8 mouse cellular contexts compared by ENCODE assay signal in the genomic region with DNA sequence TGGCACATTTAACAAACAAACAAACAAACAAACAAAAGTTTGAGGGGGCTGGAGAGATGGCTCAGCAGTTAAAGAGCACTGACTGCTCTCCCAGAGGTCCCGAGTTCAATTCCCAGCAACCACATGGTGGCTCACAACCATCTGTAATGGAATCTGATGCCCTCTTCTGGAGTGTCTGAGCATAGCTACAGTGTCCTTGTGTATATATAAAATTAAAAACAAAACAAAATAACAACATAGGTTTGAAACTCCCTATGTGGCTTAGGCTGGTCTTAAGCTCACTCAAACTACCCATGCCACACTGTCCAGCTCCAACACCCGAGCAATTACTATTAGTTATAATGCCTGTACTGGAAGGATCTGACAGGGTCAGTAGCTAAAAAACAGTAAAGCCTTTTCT. TPM values are rescaled to one million over a fixed set of nuclear protein-coding genes. Genes with fewer than 3 reads are reported as not detected.
A peak's percentile ranks its signal among the peaks of the same experiment; 100 is the strongest.
DNase-seq lines count a peak whose midpoint lies in the region; ATAC-seq lines count a peak whose summit lies in the region.

No protein-coding gene starts in this region.

- H3K4me2 ChIP-seq in heart, embryonic 16.5 days (ENCODE audit: low read depth, low read length) = peak overlapping the region; percentile 73
- H3K4me2 ChIP-seq in hindbrain, embryonic 14.5 days (replicated peaks) = peak overlapping the region; percentile 72
- H3K4me2 ChIP-seq in midbrain, embryonic 14.5 days (ENCODE audit: low read length) = peak overlapping the region; percentile 56

- DNase-seq in heart, adult 8-10 months (ENCODE audit: low spot score) = no peak
- peak; percentile 25 for DNase-seq in MN1 (ENCODE audit: low spot score)
- DNase-seq in hindbrain, embryonic 14.5 days (ENCODE audit: low spot score) = no peak
- no peak for DNase-seq in midbrain, embryonic 14.5 days
- no peak for DNase-seq in spleen, adult 12 weeks (ENCODE audit: low spot score)
- no peak for DNase-seq in adrenal gland, postnatal 14 days
- no peak for DNase-seq in B cell, adult 2 months

- H3K4me3 ChIP-seq in heart, embryonic 16.5 days (ENCODE audit: low read length) = peak overlapping the region; percentile 87
- H3K4me3 ChIP-seq in hindbrain, embryonic 14.5 days (replicated peaks; ENCODE audit: low read length) = peak overlapping the region; percentile 80
- peak overlapping the region; percentile 81; the same call in 1 of the 2 replicates for H3K4me3 ChIP-seq in midbrain, embryonic 14.5 days (replicated peaks; ENCODE audit: low read depth, low read length)

- no peaks in the 10 kb centered on the region for H3K9me3 ChIP-seq in heart, embryonic 16.5 days (replicated peaks; ENCODE audit: control insufficient read depth, low read length)
- H3K9me3 ChIP-seq in hindbrain, embryonic 14.5 days (ENCODE audit: control insufficient read depth, low read length) = no peaks in the 10 kb centered on the region
- no peaks in the 10 kb centered on the region for H3K9me3 ChIP-seq in midbrain, embryonic 14.5 days (ENCODE audit: control insufficient read depth, low read length)

- WGBS in heart, embryonic 16.5 days = 71% methylated on average over 2 of the region's 2 CpGs
- WGBS in hindbrain, embryonic 14.5 days = 80% methylated on average over 2 of the region's 2 CpGs
- WGBS in midbrain, embryonic 14.5 days = 91% methylated on average over 2 of the region's 2 CpGs

- ATAC-seq in heart, embryonic 16.5 days (replicated peaks; ENCODE audit: extremely low read depth, insufficient read depth, low FRiP score) = no peak
- no peak for ATAC-seq in hindbrain, embryonic 14.5 days (ENCODE audit: low FRiP score)
- no peak for ATAC-seq in midbrain, embryonic 14.5 days (ENCODE audit: low FRiP score, low TSS enrichment)

- peak overlapping the region; percentile 96 for H3K27ac ChIP-seq in heart, embryonic 16.5 days (ENCODE audit: low read length)
- no peak overlapping the region for H3K27ac ChIP-seq in hindbrain, embryonic 14.5 days
- H3K27ac ChIP-seq in midbrain, embryonic 14.5 days (replicated peaks; ENCODE audit: low read depth, low read length) = no peak overlapping the region

- no peaks in the 10 kb centered on the region for H3K27me3 ChIP-seq in heart, embryonic 16.5 days (ENCODE audit: control insufficient read depth, insufficient read depth, low read length)
- H3K27me3 ChIP-seq in hindbrain, embryonic 14.5 days (ENCODE audit: control insufficient read depth, insufficient read depth, low read length) = no peaks in the 10 kb centered on the region
- no peaks in the 10 kb centered on the region for H3K27me3 ChIP-seq in midbrain, embryonic 14.5 days (ENCODE audit: control insufficient read depth, insufficient read depth, low read length)

- peaks cover 6% of the 10 kb centered on the region; the same call in 1 of the 2 replicates for H3K36me3 ChIP-seq in heart, embryonic 16.5 days (ENCODE audit: control insufficient read depth, insufficient read depth)
- peaks cover 20% of the 10 kb centered on the region for H3K36me3 ChIP-seq in hindbrain, embryonic 14.5 days (replicated peaks; ENCODE audit: control insufficient read depth, insufficient read depth)
- peaks cover 20% of the 10 kb centered on the region for H3K36me3 ChIP-seq in midbrain, embryonic 14.5 days (ENCODE audit: control insufficient read depth, insufficient read depth, low read length)

- H3K4me1 ChIP-seq in heart, embryonic 16.5 days (ENCODE audit: control insufficient read depth, insufficient read depth, low read length) = peaks cover 9% of the 10 kb centered on the region; the same call in 1 of the 2 replicates
- H3K4me1 ChIP-seq in hindbrain, embryonic 14.5 days (replicated peaks; ENCODE audit: control insufficient read depth, insufficient read depth, low read length) = peaks cover 18% of the 10 kb centered on the region
- no peaks in the 10 kb centered on the region for H3K4me1 ChIP-seq in midbrain, embryonic 14.5 days (ENCODE audit: control insufficient read depth, insufficient read depth, low read length)

- H3K9ac ChIP-seq in heart, embryonic 16.5 days (ENCODE audit: low read length) = peak overlapping the region; percentile 94
- H3K9ac ChIP-seq in hindbrain, embryonic 14.5 days = peak overlapping the region; percentile 88; the same call in 1 of the 2 replicates
- H3K9ac ChIP-seq in midbrain, embryonic 14.5 days (replicated peaks; ENCODE audit: low read length) = no peak overlapping the region

RNA-seq across cellular contexts. Expression of gene Romo1, which starts 1.0 kb away (rescaled TPM):
- polyA plus RNA-seq in heart, embryonic 16.5 days (2015; fragmentation: Nextera tagmentation; extraction: Ambion mirVana) = 338 and 361 TPM in 2 replicates
- total RNA-seq in heart, adult 8-10 months (2022) = 100 to 1,000 TPM; 303 to 403 (median 332) TPM
- 446 and 540 TPM in 2 replicates for polyA plus RNA-seq in hindbrain, embryonic 14.5 days (2014; fragmentation: Nextera tagmentation; extraction: Ambion mirVana)
- polyA plus RNA-seq in midbrain, embryonic 14.5 days (2014; fragmentation: Nextera tagmentation; extraction: Ambion mirVana) = 413 and 563 TPM in 2 replicates
- 378 and 386 TPM in 2 replicates for total RNA-seq in adrenal gland, postnatal 14 days (2021)

RNA-seq across cellular contexts. Expression of gene Nfs1, which starts 1.2 kb away (rescaled TPM):
- 70.3 and 75.0 TPM in 2 replicates for polyA plus RNA-seq in heart, embryonic 16.5 days (2015; fragmentation: Nextera tagmentation; extraction: Ambion mirVana)
- total RNA-seq in heart, adult 8-10 months (2022) = 100 to 1,000 TPM; 104 to 115 (median 107) TPM
- polyA plus RNA-seq in hindbrain, embryonic 14.5 days (2014; fragmentation: Nextera tagmentation; extraction: Ambion mirVana) = 29.3 and 31.3 TPM in 2 replicates
- 29.7 and 30.8 TPM in 2 replicates for polyA plus RNA-seq in midbrain, embryonic 14.5 days (2014; fragmentation: Nextera tagmentation; extraction: Ambion mirVana)
- total RNA-seq in adrenal gland, postnatal 14 days (2021) = 71.2 and 77.5 TPM in 2 replicates

RNA-seq across cellular contexts. Expression of gene Gm28036, which starts 15.9 kb away (rescaled TPM):
- 10.8 and 14.1 TPM in 2 replicates for polyA plus RNA-seq in heart, embryonic 16.5 days (2015; fragmentation: Nextera tagmentation; extraction: Ambion mirVana)
- 10 to 100 TPM in 2 of 4 experiments, 1 to 10 TPM in 2; 9.4 to 12.1 (median 10.2) TPM for total RNA-seq in heart, adult 8-10 months (2022)
- polyA plus RNA-seq in hindbrain, embryonic 14.5 days (2014; fragmentation: Nextera tagmentation; extraction: Ambion mirVana) = 12.3 and 14.2 TPM in 2 replicates
- polyA plus RNA-seq in midbrain, embryonic 14.5 days (2014; fragmentation: Nextera tagmentation; extraction: Ambion mirVana) = 5.8 and 19.2 TPM in 2 replicates
- total RNA-seq in adrenal gland, postnatal 14 days (2021) = 18.3 and 23.2 TPM in 2 replicates

RNA-seq across cellular contexts. Expression of gene Rbm12, which starts 31.0 kb away (rescaled TPM):
- 17.7 and 20.7 TPM in 2 replicates for polyA plus RNA-seq in heart, embryonic 16.5 days (2015; fragmentation: Nextera tagmentation; extraction: Ambion mirVana)
- 10 to 100 TPM in 2 of 4 experiments, 1 to 10 TPM in 2; 8.4 to 20.4 (median 13.6) TPM for total RNA-seq in heart, adult 8-10 months (2022)
- polyA plus RNA-seq in hindbrain, embryonic 14.5 days (2014; fragmentation: Nextera tagmentation; extraction: Ambion mirVana) = 24.4 and 27.0 TPM in 2 replicates
- polyA plus RNA-seq in midbrain, embryonic 14.5 days (2014; fragmentation: Nextera tagmentation; extraction: Ambion mirVana) = 23.6 and 34.0 TPM in 2 replicates
- total RNA-seq in adrenal gland, postnatal 14 days (2021) = 30.4 and 32.4 TPM in 2 replicates

RNA-seq across cellular contexts. Expression of gene Cpne1, which starts 31.1 kb away (rescaled TPM):
- 27.9 and 29.2 TPM in 2 replicates for polyA plus RNA-seq in heart, embryonic 16.5 days (2015; fragmentation: Nextera tagmentation; extraction: Ambion mirVana)
- total RNA-seq in heart, adult 8-10 months (2022) = 10 to 100 TPM in 3 of 4 experiments, 1 to 10 TPM in 1; 9.4 to 13.7 (median 11.9) TPM
- 22.4 and 24.7 TPM in 2 replicates for polyA plus RNA-seq in hindbrain, embryonic 14.5 days (2014; fragmentation: Nextera tagmentation; extraction: Ambion mirVana)
- polyA plus RNA-seq in midbrain, embryonic 14.5 days (2014; fragmentation: Nextera tagmentation; extraction: Ambion mirVana) = 21.4 and 23.2 TPM in 2 replicates
- 42.4 and 48.1 TPM in 2 replicates for total RNA-seq in adrenal gland, postnatal 14 days (2021)
